Mouse (Mus musculus) kidney, postnatal 25 days (tissue): ENCODE results near the gene Rdm1.

Experiments used
- DNase-seq, 2 experiments: peaks; one replicate each; pipeline ENCODE4 v3.0.0; 2021; ENCODE audit warnings: mixed read lengths in 2 of 2

Rdm1 gene

GRCm38 (mm10) chr11:101681968-101682367, 55.0 kb downstream of the Rdm1 start:
- no peak for DNase-seq

- DNase-seq: no peak
Observed at GRCm38 (mm10) chr11:101682410-101682960, 55.5 kb downstream of the Rdm1 start.
